Mouse (Mus musculus) heart, postnatal 36 days (tissue): ENCODE data around the gene Gas2l3. TPM values are rescaled to one million over a fixed set of nuclear protein-coding genes. Genes with fewer than 3 reads are reported as not detected.

Experiments used
- DNase-seq, 2 experiments: peaks; one replicate each; pipeline ENCODE4 v3.0.0; 2021 to 2022
- intact Hi-C: fragments of 180-260 bp; cut with DNase I; formaldehyde crosslinking; loops from one replicate; pipeline ENCODE4 v1.15.1; 2025
- total RNA-seq, 2 experiments: library from RNA; stranded (reverse); gene quantifications; 2 replicates each; pipeline ENCODE4 v1.2.3; 2021

Gene Gas2l3
- total RNA-seq: 1 to 10 TPM; 2.2 to 2.4 TPM

- peak; percentile 82 to 83 for DNase-seq
- intact Hi-C loops: loop anchor here (10.0 kb wide), 1 partner anchor 291 kb away; the partner anchor contains the start of gene Actr6
Observed at GRCm38 (mm10) chr10:89443623-89444151, at the start of gene Gas2l3. Gas2l3 (minus strand) TSS chr10:89443967.

GRCm38 (mm10) chr10:89491321-89491720 lies 47.6 kb upstream of the Gas2l3 start:
- no peak for DNase-seq
- intact Hi-C loops: no loop called here

- no peak for DNase-seq
- intact Hi-C loops: no loop called here
Observed at GRCm38 (mm10) chr10:89490250-89490649, 46.5 kb upstream of the Gas2l3 start.

GRCm38 (mm10) chr10:89489459-89489858 lies 45.7 kb upstream of the Gas2l3 start:
- DNase-seq: no peak
- intact Hi-C loops: no loop called here

GRCm38 (mm10) chr10:89486995-89487742 lies 43.4 kb upstream of the Gas2l3 start:
- intact Hi-C loops: no loop called here
- DNase-seq: no peak

- intact Hi-C loops: no loop called here
- DNase-seq: no peak
Observed at GRCm38 (mm10) chr10:89484907-89485306, 41.1 kb upstream of the Gas2l3 start.

GRCm38 (mm10) chr10:89483812-89484602 lies 40.2 kb upstream of the Gas2l3 start:
- DNase-seq: no peak
- intact Hi-C loops: no loop called here

- intact Hi-C loops: no loop called here
- no peak for DNase-seq
Observed at GRCm38 (mm10) chr10:89483113-89483512, 39.3 kb upstream of the Gas2l3 start.

- no peak for DNase-seq
- intact Hi-C loops: no loop called here
Observed at GRCm38 (mm10) chr10:89482142-89482681, 38.4 kb upstream of the Gas2l3 start.

GRCm38 (mm10) chr10:89481638-89482037 lies 37.9 kb upstream of the Gas2l3 start:
- DNase-seq: no peak
- intact Hi-C loops: no loop called here

- intact Hi-C loops: no loop called here
- DNase-seq: no peak
Observed at GRCm38 (mm10) chr10:89478766-89479165, 35.0 kb upstream of the Gas2l3 start.

- intact Hi-C loops: no loop called here
- no peak for DNase-seq
Observed at GRCm38 (mm10) chr10:89470596-89471353, 27.0 kb upstream of the Gas2l3 start.

- DNase-seq: no peak
- intact Hi-C loops: loop anchor here (5.0 to 10.0 kb wide), 2 partner anchors 357 to 580 kb away; no protein-coding TSS in a partner anchor
Observed at GRCm38 (mm10) chr10:89464760-89465405, 21.1 kb upstream of the Gas2l3 start.

GRCm38 (mm10) chr10:89462890-89463289 lies 19.1 kb upstream of the Gas2l3 start:
- intact Hi-C loops: loop anchor here (1.0 to 10.0 kb wide), 3 partner anchors 167 to 582 kb away; no protein-coding TSS in a partner anchor

GRCm38 (mm10) chr10:89461856-89462507 lies 18.2 kb upstream of the Gas2l3 start:
- intact Hi-C loops: loop anchor here (1.0 to 10.0 kb wide), 3 partner anchors 168 to 583 kb away; no protein-coding TSS in a partner anchor
- peak; percentile 74 to 75 for DNase-seq

More at GRCm38 (mm10) chr10:89462890-89463289, 19.1 kb upstream of the Gas2l3 start:
- DNase-seq: no peak

- intact Hi-C loops: loop anchor here (5.0 to 10.0 kb wide), 2 partner anchors 361 to 584 kb away; no protein-coding TSS in a partner anchor
Observed at GRCm38 (mm10) chr10:89460972-89461371, 17.2 kb upstream of the Gas2l3 start.

GRCm38 (mm10) chr10:89458770-89459169 lies 15.0 kb upstream of the Gas2l3 start:
- intact Hi-C loops: no loop called here
- DNase-seq: peak in 1 of 2 experiments; percentile 20

More at GRCm38 (mm10) chr10:89460972-89461371, 17.2 kb upstream of the Gas2l3 start:
- DNase-seq: no peak

- intact Hi-C loops: no loop called here
- DNase-seq: no peak
Observed at GRCm38 (mm10) chr10:89453794-89454193, 10.0 kb upstream of the Gas2l3 start.

GRCm38 (mm10) chr10:89453068-89453641 lies 9.4 kb upstream of the Gas2l3 start:
- intact Hi-C loops: no loop called here
- DNase-seq: no peak
